In genomic region chr8:117260930-117261475, GRCm38 (mm10) we compare ENCODE assay signal across 9 mouse cellular contexts. TPM values are rescaled to one million over a fixed set of nuclear protein-coding genes. Genes with fewer than 3 reads are reported as not detected.
DNase-seq lines count a peak whose midpoint lies in the region; ATAC-seq and TF ChIP-seq lines count a peak whose summit lies in the region.
"Had no signal": no experiment of that assay in that cellular context is flagged by ENCODE, and none has a peak within 500 bp of the region (broad histone marks: within the 10 kb centered on the region; RNA-seq: fewer than 3 reads in every experiment).

No protein-coding gene starts in this region.

- intact Hi-C loops in heart, postnatal 25 days (cut with DNase I), result loop anchor here (5.0 kb wide), 1 partner anchor 106 kb away; no protein-coding TSS in a partner anchor

- TF ChIP-seq CTCF in forebrain, postnatal 0 days (IDR thresholded peaks at IDR 0.05; ENCODE audit: low read depth), result no peak
- TF ChIP-seq CTCF in liver, postnatal 0 days (IDR thresholded peaks at IDR 0.05; ENCODE audit: low read depth), result no peak
- no peak for TF ChIP-seq CTCF in cerebellum, adult 2 months (IDR thresholded peaks at IDR 0.05; ENCODE audit: borderline replicate concordance, insufficient read depth, low read depth, low read length)

- no peak for TF ChIP-seq EP300 in liver, postnatal 0 days (IDR thresholded peaks at IDR 0.05; ENCODE audit: low read depth)

- WGBS in heart, embryonic 16.5 days, result 48% methylated on average over 14 of the region's 14 CpGs
- WGBS in forebrain, postnatal 0 days, result 23% methylated on average over 14 of the region's 14 CpGs
- 59% methylated on average over 14 of the region's 14 CpGs for WGBS in liver, postnatal 0 days (ENCODE audit: insufficient replicate concordance)
- WGBS in cerebellum, adult 2 months, result 70% methylated on average over 14 of the region's 14 CpGs

- peak overlapping the region; percentile 36 for H3K4me2 ChIP-seq in heart, embryonic 16.5 days (ENCODE audit: low read depth, low read length)
- H3K4me2 ChIP-seq in forebrain, postnatal 0 days (ENCODE audit: low read depth), result peak overlapping the region; percentile 88
- H3K4me2 ChIP-seq in liver, postnatal 0 days (ENCODE audit: low read depth, low read length), result peak overlapping the region; percentile 95

- no peak for DNase-seq in heart, postnatal 25 days (ENCODE audit: low spot score)
- peak; percentile 50 for DNase-seq in brain, adult 2 months (ENCODE audit: low read depth, low spot score)
- peak; percentile 58 for DNase-seq in forebrain, postnatal 0 days
- no peak for DNase-seq in liver, postnatal 0 days
- no peak for DNase-seq in cerebellum, adult 2 months
- no peak for DNase-seq in gastrocnemius, adult 18-20 months (ENCODE audit: low spot score)

- H3K27me3 ChIP-seq in heart, embryonic 16.5 days (ENCODE audit: control insufficient read depth, insufficient read depth, low read length), result no peaks in the 10 kb centered on the region
- no peaks in the 10 kb centered on the region for H3K27me3 ChIP-seq in forebrain, postnatal 0 days (ENCODE audit: insufficient read depth, low read length)
- no peaks in the 10 kb centered on the region for H3K27me3 ChIP-seq in liver, postnatal 0 days (ENCODE audit: insufficient read depth, low read length)
- H3K27me3 ChIP-seq in cerebellum, adult 2 months (ENCODE audit: control insufficient read depth, insufficient read depth, low read length), result no peaks in the 10 kb centered on the region
- H3K27me3 ChIP-seq: CH12.LX had no signal

- no peak for ATAC-seq in heart, embryonic 16.5 days (replicated peaks; ENCODE audit: extremely low read depth, insufficient read depth, low FRiP score)
- ATAC-seq in forebrain, postnatal 0 days, result no peak
- ATAC-seq in liver, postnatal 0 days, result no peak
- no peak for ATAC-seq in CD4-positive, CD25-positive, alpha-beta regulatory T cell, adult 4 months

- TF ChIP-seq POLR2A in cerebellum, adult 2 months (IDR thresholded peaks at IDR 0.05; ENCODE audit: borderline replicate concordance, insufficient read depth, low read length), result no peak

- H3K4me1 ChIP-seq in heart, embryonic 16.5 days (ENCODE audit: control insufficient read depth, insufficient read depth, low read length), result peaks cover 46% of the 10 kb centered on the region
- H3K4me1 ChIP-seq in forebrain, postnatal 0 days (ENCODE audit: insufficient read depth), result peaks cover 20% of the 10 kb centered on the region
- peaks cover 62% of the 10 kb centered on the region for H3K4me1 ChIP-seq in liver, postnatal 0 days (ENCODE audit: insufficient read depth)
- H3K4me1 ChIP-seq in cerebellum, adult 2 months (ENCODE audit: control insufficient read depth, insufficient read depth, low read length), result peaks cover 12% of the 10 kb centered on the region

- H3K9ac ChIP-seq in heart, embryonic 16.5 days (ENCODE audit: low read length), result 0 out of 2 replicates have a peak overlapping the region, but pooled peaks have one; percentile 34
- peak overlapping the region; percentile 90 for H3K9ac ChIP-seq in forebrain, postnatal 0 days
- H3K9ac ChIP-seq in liver, postnatal 0 days (replicated peaks), result 0 out of 2 replicates have a peak overlapping the region, but pooled peaks have one; percentile 50

- H3K9me3 ChIP-seq in heart, embryonic 16.5 days (replicated peaks; ENCODE audit: control insufficient read depth, low read length), result no peaks in the 10 kb centered on the region
- no peaks in the 10 kb centered on the region for H3K9me3 ChIP-seq in forebrain, postnatal 0 days (ENCODE audit: low read length)
- H3K9me3 ChIP-seq in liver, postnatal 0 days (ENCODE audit: low read length), result no peaks in the 10 kb centered on the region

- no peak overlapping the region for H3K27ac ChIP-seq in heart, embryonic 16.5 days (ENCODE audit: low read length)
- H3K27ac ChIP-seq in forebrain, postnatal 0 days (ENCODE audit: low read depth, low read length), result peak overlapping the region; percentile 66
- H3K27ac ChIP-seq in liver, postnatal 0 days (ENCODE audit: low read depth), result peak overlapping the region; percentile 97
- H3K27ac ChIP-seq in cerebellum, adult 2 months (ENCODE audit: insufficient read depth, low read length), result no peak overlapping the region

- H3K4me3 ChIP-seq in heart, embryonic 16.5 days (ENCODE audit: low read length), result no peak overlapping the region
- peak overlapping the region; percentile 96 for H3K4me3 ChIP-seq in forebrain, postnatal 0 days (ENCODE audit: low read depth, low read length)
- peak overlapping the region; percentile 87 for H3K4me3 ChIP-seq in liver, postnatal 0 days (ENCODE audit: low read depth, low read length)
- H3K4me3 ChIP-seq in cerebellum, adult 2 months (replicated peaks; ENCODE audit: insufficient read depth, low read depth, low read length), result no peak overlapping the region

- no peaks in the 10 kb centered on the region for H3K36me3 ChIP-seq in heart, embryonic 16.5 days (ENCODE audit: control insufficient read depth, insufficient read depth)
- H3K36me3 ChIP-seq in forebrain, postnatal 0 days (ENCODE audit: insufficient read depth), result no peaks in the 10 kb centered on the region
- H3K36me3 ChIP-seq in liver, postnatal 0 days (replicated peaks; ENCODE audit: insufficient read depth, low read length), result 0 out of 2 replicates have a peak, but pooled peaks cover 6% of the 10 kb centered on the region

RNA-seq across cellular contexts. Expression of gene Cmip, which starts 4.1 kb away (rescaled TPM):
- polyA plus RNA-seq in heart, embryonic 16.5 days (2015; fragmentation: Nextera tagmentation; extraction: Ambion mirVana), result 6.8 and 7.0 TPM in 2 replicates
- total RNA-seq in heart, postnatal 25 days (2021), result 10 to 100 TPM; 21.3 to 24.0 TPM
- total RNA-seq in forebrain, postnatal 0 days (2014; rRNA removed), result 139 and 204 TPM in 2 replicates
- polyA plus RNA-seq in forebrain, postnatal 0 days (2015; fragmentation: Nextera tagmentation; extraction: Ambion mirVana), result 126 and 192 TPM in 2 replicates
- 22.3 and 22.6 TPM in 2 replicates for polyA plus RNA-seq in liver, postnatal 0 days (2015; fragmentation: Nextera tagmentation; extraction: Ambion mirVana)
- polyA plus RNA-seq in cerebellum, adult 2 months (2012; rRNA removed), result 64.7 and 64.9 TPM in 2 replicates
- 1 to 10 TPM; 6.8 to 8.5 TPM for total RNA-seq in gastrocnemius, adult 18-20 months (2021)
- polyA plus RNA-seq in CD4-positive, CD25-positive, alpha-beta regulatory T cell, adult 4 months (2017; shearing (Covaris generic)), result 10 to 100 TPM; 28.6 to 31.0 TPM

Comparison
In these comparisons a context has a peak if more than half of its experiments do, and no peak if none do; other contexts are left out.
1. H3K27ac ChIP-seq: peak in forebrain, postnatal 0 days (single experiment) and liver, postnatal 0 days (single experiment); none in heart, embryonic 16.5 days (single experiment) and cerebellum, adult 2 months (single experiment).
2. H3K4me2 ChIP-seq: peak in every context shown above with its lines; median percentile 95 in liver, postnatal 0 days; 88 in forebrain, postnatal 0 days; 36 in heart, embryonic 16.5 days.
3. H3K4me3 ChIP-seq: peak in forebrain, postnatal 0 days (single experiment) and liver, postnatal 0 days (single experiment); none in heart, embryonic 16.5 days (single experiment) and cerebellum, adult 2 months (single experiment).
4. H3K9ac ChIP-seq: peak in every context shown above with its lines; median percentile 90 in forebrain, postnatal 0 days; 50 in liver, postnatal 0 days; 34 in heart, embryonic 16.5 days.
5. DNase-seq: peak in brain, adult 2 months (single experiment) and forebrain, postnatal 0 days (single experiment); none in heart, postnatal 25 days (single experiment), liver, postnatal 0 days (single experiment), cerebellum, adult 2 months (0 of 2) and gastrocnemius, adult 18-20 months (single experiment).